Mouse (Mus musculus) layer of hippocampus, postnatal 25 days (tissue): Measurements from ENCODE around the gene Kif22. TPM values are rescaled to one million over a fixed set of nuclear protein-coding genes. Genes with fewer than 3 reads are reported as not detected.

ENCODE experiments used
- DNase-seq, 2 experiments: peaks; one replicate each; pipeline ENCODE4 v3.0.0; 2022; ENCODE audit warnings: mixed read lengths in 2 of 2, low spot score in 1 of 2; ENCODE audit errors: extremely low spot score in 1 of 2
- microRNA-seq, 2 experiments: library from miRNA; unstranded; fragments of <30 nt; microRNA quantifications; one replicate each; pipeline ENCODE4 v1.2.0; 2021
- total RNA-seq, 2 experiments: library from RNA; stranded (reverse); gene quantifications; 2 replicates each; pipeline ENCODE4 v1.2.3; 2021

Kif22 gene
- total RNA-seq, 2 experiments from 2014 or later, result 6.7 to 8.7 TPM

DNA sequence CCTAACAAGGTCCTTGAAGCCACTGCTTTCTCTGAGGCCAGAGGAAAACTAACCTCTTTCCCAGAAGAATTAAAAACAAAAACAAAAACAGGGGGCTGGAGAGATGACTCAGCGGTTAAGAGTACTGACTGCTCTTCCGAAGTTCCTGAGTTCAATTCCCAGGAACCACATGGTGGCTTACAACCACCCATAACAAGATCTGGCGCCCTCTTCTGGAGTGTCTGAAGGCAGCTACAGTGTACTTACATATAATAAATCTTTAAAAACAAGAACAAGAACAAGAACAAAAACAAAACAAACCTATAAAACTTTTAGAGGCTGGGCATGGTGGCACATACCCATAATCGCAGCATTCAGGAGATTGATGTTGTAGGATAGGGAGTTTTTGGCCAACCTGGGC is 45.8 kb downstream of the Kif22 start:
- DNase-seq, result no peak

DNA sequence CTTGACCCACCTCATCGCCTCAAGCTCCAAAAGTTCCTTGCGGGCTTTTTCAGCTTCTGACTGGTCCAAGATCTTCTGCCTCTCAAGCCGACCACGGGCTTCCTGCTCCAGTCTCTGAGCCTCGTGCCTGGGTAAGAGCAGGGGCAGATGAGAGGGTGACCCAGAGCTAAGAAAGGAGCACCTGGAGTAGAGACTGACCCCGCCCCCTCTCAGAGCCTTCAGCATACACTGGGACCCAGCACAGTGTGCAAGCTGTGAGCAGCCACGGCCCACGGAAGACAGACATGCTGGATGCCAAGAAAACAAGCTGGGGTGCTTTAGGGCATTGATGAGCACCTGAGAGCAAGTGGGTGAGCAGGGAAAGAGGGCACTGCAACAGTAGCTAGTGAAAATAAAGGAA is 53.5 kb downstream of the Kif22 start:
- no peak for DNase-seq

DNA sequence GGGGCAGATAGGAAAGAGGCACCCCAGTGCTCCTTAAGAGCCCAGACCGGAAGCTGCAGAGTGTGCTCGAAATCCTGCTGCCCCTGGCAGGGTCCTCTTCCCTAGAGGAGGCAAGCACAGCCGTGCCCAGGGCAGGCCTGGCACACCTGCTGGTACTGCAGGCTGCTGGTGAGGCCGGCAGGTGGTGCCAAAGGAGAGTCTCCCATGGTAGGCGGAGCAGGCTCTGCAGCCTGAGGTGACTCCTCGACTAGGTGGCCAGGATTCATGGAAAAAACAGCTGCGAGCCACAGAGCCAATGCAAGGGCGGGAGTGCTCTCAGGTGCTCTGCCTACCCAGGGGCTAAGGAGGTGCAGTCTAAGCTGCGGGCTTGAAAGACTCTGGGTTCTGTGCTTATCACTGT is 56.0 kb downstream of the Kif22 start:
- DNase-seq, result no peak

DNA sequence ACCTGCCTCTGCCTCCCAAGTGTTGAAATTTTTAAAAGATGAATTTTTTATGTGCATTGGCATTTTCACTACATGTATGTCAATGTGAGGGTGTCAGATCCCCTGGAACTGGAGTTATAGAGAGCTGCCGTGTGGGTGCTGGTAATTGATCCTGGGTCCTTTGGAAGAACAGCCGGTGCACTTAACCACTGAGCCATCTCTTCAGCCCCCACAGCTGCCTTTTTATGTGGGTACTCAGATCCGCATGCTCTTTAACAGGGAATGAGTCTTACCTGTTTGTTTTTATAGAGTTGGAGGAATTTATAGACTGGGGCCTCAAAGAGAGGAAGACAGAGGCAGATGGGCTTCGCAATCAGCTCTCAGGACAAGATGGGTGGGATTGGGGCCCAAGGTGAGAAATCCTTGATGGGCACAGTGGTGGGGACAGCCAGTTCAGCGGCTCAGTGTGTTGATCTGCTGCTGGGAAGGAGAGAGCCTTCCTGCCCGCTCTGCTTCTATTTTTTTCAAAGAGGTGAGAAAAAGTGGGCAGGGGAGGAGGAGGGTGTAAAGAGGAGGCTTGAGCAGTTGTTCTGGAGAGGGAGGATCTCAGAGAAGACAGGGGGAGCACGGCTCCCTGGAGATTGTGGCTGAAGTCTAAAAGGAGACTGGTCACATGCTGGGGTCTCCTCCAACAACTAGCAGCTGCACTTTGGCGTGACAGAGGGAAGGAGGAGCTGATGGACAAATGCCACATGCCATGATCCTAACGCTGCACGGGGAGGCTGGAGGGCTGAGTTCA is 57.4 kb downstream of the Kif22 start:
- no peak for DNase-seq

DNA sequence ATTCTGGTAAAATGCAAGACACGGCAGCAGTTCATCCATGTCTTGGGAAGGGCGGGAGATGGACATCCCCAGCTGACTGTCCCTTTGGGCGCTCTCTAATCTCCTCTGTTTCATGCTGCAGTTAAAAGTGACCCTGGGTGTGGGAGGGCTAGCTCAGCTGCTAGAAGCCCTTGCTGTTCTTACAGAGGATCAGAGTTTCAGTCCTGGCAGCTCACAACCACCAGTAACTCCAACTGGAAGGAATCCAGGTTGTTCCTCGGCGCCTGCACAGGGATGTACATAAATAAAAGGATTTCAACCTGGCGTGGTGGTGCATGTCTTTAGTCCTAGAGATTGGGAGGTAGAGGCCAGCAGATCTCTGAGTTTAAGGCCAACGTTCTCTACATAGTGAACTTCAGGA is 59.2 kb downstream of the Kif22 start:
- no peak for DNase-seq

DNA sequence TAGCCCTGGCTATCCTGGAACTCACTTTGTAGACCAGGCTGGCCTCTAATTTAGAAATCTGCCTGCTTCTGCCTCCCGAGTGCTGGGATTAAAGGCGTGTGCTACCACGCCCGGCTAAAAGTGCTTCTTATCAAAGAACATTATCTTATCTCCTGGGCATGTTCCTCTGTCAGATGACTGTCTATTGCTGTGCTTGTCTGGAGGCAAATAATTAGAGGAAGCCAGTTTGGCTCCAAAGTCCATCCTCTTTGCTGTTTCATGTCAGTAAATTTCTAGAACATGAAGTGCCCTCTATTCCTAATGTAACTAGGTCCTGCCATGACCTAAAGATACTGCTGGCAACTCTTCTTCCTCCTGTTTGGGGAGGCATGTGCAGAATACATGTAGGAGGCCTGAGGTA is 60.2 kb downstream of the Kif22 start:
- DNase-seq, result no peak

DNA sequence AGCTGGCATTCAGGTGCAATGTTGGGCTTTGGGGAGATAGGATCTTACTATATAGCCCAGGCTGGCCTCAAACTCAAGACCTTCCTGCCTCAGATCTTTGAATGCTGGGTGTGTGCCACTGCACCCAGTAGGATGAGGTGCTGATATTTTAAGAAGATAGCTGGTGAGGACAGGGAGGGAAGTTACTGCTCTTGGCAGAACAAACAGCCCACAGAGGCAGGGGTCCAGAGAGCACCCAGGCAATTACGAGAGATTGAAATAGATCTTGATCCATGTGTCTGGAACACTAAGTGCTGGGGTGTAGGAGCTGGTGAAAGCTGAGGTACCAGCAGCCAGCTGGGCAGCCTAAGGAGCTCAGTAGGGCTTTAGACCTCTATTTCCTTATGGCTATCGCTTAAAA is 60.7 kb downstream of the Kif22 start:
- DNase-seq, result no peak

DNA sequence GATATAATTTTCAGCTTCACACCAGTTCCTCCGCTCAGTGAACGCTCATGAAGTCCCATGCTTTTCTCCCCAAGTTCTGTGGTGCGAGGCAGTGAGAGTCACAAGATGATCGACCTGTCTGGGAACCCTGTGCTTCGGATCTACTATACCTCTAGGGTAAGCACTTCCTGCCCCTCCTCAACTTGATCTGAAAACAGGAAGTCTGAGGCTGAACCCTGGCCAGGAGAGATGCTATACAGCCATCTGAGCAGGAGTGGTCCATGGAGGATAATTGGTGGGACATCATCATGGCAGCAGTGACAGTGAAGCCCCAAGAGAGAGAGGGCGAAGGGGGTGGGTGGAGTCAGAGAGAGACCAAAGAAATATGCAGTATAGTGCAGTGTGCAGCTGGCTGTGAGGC is 63.4 kb downstream of the Kif22 start:
- no peak for DNase-seq

Small RNA genes within 50 kb of the gene (microRNA-seq; reads per million reads assigned to microRNA genes)
- 0 to 0.37 reads per million in 2 experiments for gene Gm44343

Other genes with a start within 250 kb of the Kif22 start
- 10 to 100 TPM; 53.3 to 55.0 TPM for gene Ppp4c, start 250.0 kb downstream of the Kif22 start, total RNA-seq
- gene Fam57b, start 244.8 kb downstream of the Kif22 start, total RNA-seq, result 10 to 100 TPM; 80.3 to 95.6 TPM
- gene 4930451I11Rik, start 210.8 kb downstream of the Kif22 start, total RNA-seq, result not detected
- gene Doc2a, start 195.1 kb downstream of the Kif22 start, total RNA-seq, result 10 to 100 TPM; 15.6 to 16.2 TPM
- gene Hirip3, start 180.5 kb downstream of the Kif22 start, total RNA-seq, result 10 to 100 TPM; 19.5 to 31.1 TPM
- 10 to 100 TPM; 50.7 to 51.7 TPM for gene Ino80e, start 180.1 kb downstream of the Kif22 start, total RNA-seq
- gene Taok2, start 157.8 kb downstream of the Kif22 start, total RNA-seq, result 100 to 1,000 TPM; 150 to 163 TPM
- 10 to 100 TPM; 20.2 to 25.5 TPM for gene Tmem219, start 119.6 kb downstream of the Kif22 start, total RNA-seq
- gene Kctd13, start 113.6 kb downstream of the Kif22 start, total RNA-seq, result 100 to 1,000 TPM; 150 to 160 TPM
- 10 to 100 TPM; 33.4 to 36.6 TPM for gene Asphd1, start 92.9 kb downstream of the Kif22 start, total RNA-seq
- gene Sez6l2, start 91.9 kb downstream of the Kif22 start, total RNA-seq, result 100 to 1,000 TPM; 411 to 438 TPM
- gene Cdipt, start 66.6 kb downstream of the Kif22 start, total RNA-seq, result 100 to 1,000 TPM; 157 to 177 TPM
- gene Cdiptos, start 66.4 kb downstream of the Kif22 start, total RNA-seq, result not detected
- 1 to 10 TPM; 7.0 to 7.4 TPM for gene Mvp, start 27.9 kb downstream of the Kif22 start, total RNA-seq
- gene Pagr1b, start 26.0 kb downstream of the Kif22 start, total RNA-seq, result not detected
- gene Pagr1a, start 25.1 kb downstream of the Kif22 start, total RNA-seq, result 10 to 100 TPM; 20.5 to 27.7 TPM
- 10 to 100 TPM; 51.0 to 57.8 TPM for gene Gm42742, start 21.4 kb downstream of the Kif22 start, total RNA-seq
- 100 to 1,000 TPM; 226 to 235 TPM for gene Prrt2, start 21.3 kb downstream of the Kif22 start, total RNA-seq
- gene Maz, start 15.4 kb downstream of the Kif22 start, total RNA-seq, result 100 to 1,000 TPM; 272 to 282 TPM
- not detected for gene Zg16, start 44.9 kb upstream of the Kif22 start, total RNA-seq
- 1 to 10 TPM; 1.2 to 1.5 TPM for gene AI467606, start 48.9 kb upstream of the Kif22 start, total RNA-seq
- under 1 TPM; 0.30 to 0.35 TPM for gene Qprt, start 79.8 kb upstream of the Kif22 start, total RNA-seq
- under 1 TPM; 0.28 to 0.42 TPM for gene Spn, start 95.4 kb upstream of the Kif22 start, total RNA-seq
- 10 to 100 TPM; 92.1 to 95.7 TPM for gene Cd2bp2, start 153.6 kb upstream of the Kif22 start, total RNA-seq
- 10 to 100 TPM; 97.2 to 99.9 TPM for gene Tbc1d10b, start 166.0 kb upstream of the Kif22 start, total RNA-seq
- gene Mylpf, start 166.4 kb upstream of the Kif22 start, total RNA-seq, result 1 to 10 TPM in 1 of 2 experiments, under 1 TPM in 1; 0.96 to 2.9 TPM
- gene Zfp553, start 190.6 kb upstream of the Kif22 start, total RNA-seq, result 10 to 100 TPM; 18.0 to 20.6 TPM
- 1 to 10 TPM; 4.0 to 4.2 TPM for gene Sept1, start 190.7 kb upstream of the Kif22 start, total RNA-seq
- 10 to 100 TPM; 67.4 to 73.4 TPM for gene Zfp771, start 201.8 kb upstream of the Kif22 start, total RNA-seq
- gene Dctpp1, start 218.2 kb upstream of the Kif22 start, total RNA-seq, result 10 to 100 TPM; 21.7 to 27.7 TPM
- gene Sephs2, start 231.6 kb upstream of the Kif22 start, total RNA-seq, result 10 to 100 TPM; 43.0 to 43.8 TPM